11 mouse cellular contexts compared by ENCODE assay signal in genomic region chr5:41596242-41597117, GRCm38 (mm10).
DNase-seq lines count a peak whose midpoint lies in the region; ATAC-seq and TF ChIP-seq lines count a peak whose summit lies in the region.
"Had no signal": no experiment of that assay in that cellular context is flagged by ENCODE, and none has a peak within 500 bp of the region (broad histone marks: within the 10 kb centered on the region; RNA-seq: fewer than 3 reads in every experiment).

No protein-coding gene starts in this region.

- intact Hi-C loops in left cerebral cortex, postnatal 14 days (cut with DNase I), result no loop called here

- H3K27me3 ChIP-seq in embryonic facial prominence, embryonic 12.5 days, result no peaks in the 10 kb centered on the region
- no peaks in the 10 kb centered on the region for H3K27me3 ChIP-seq in hindbrain, postnatal 0 days (ENCODE audit: insufficient read depth, low read length)
- H3K27me3 ChIP-seq: liver, embryonic 12.5 days had no signal

- no peaks in the 10 kb centered on the region for H3K36me3 ChIP-seq in embryonic facial prominence, embryonic 12.5 days
- H3K36me3 ChIP-seq in hindbrain, postnatal 0 days (ENCODE audit: insufficient read depth, low read length), result no peaks in the 10 kb centered on the region
- H3K36me3 ChIP-seq: liver, embryonic 12.5 days had no signal

- H3K4me2 ChIP-seq in embryonic facial prominence, embryonic 12.5 days (replicated peaks), result no peak overlapping the region
- H3K4me2 ChIP-seq in hindbrain, postnatal 0 days (ENCODE audit: low read depth, low read length), result no peak overlapping the region
- H3K4me2 ChIP-seq: liver, embryonic 12.5 days had no signal

- 0 out of 2 replicates have a peak, but pooled peaks cover 3% of the 10 kb centered on the region for H3K4me1 ChIP-seq in embryonic facial prominence, embryonic 12.5 days
- H3K4me1 ChIP-seq in hindbrain, postnatal 0 days (ENCODE audit: insufficient read depth, low read length), result peaks cover 13% of the 10 kb centered on the region; the same call in 1 of the 2 replicates
- H3K4me1 ChIP-seq: liver, embryonic 12.5 days had no signal

- no peak for TF ChIP-seq CTCF in hindbrain, postnatal 0 days (IDR thresholded peaks at IDR 0.05; ENCODE audit: low read depth)

- 93% methylated on average over 3 of the region's 3 CpGs for WGBS in embryonic facial prominence, embryonic 12.5 days
- 93% methylated on average over 3 of the region's 3 CpGs for WGBS in hindbrain, postnatal 0 days

- 0 out of 2 replicates have a peak, but pooled peaks have one; percentile 52 for ATAC-seq in embryonic facial prominence, embryonic 12.5 days (ENCODE audit: insufficient number of reproducible peaks, insufficient read depth, low FRiP score, low TSS enrichment)
- peak; percentile 93 for ATAC-seq in hindbrain, postnatal 0 days
- ATAC-seq: liver, embryonic 12.5 days had no signal

- H3K27ac ChIP-seq in embryonic facial prominence, embryonic 12.5 days, result no peak overlapping the region
- peak overlapping the region; percentile 20; the same call in 1 of the 2 replicates for H3K27ac ChIP-seq in hindbrain, postnatal 0 days
- H3K27ac ChIP-seq: gastrocnemius, adult 2 months; liver, embryonic 12.5 days had no signal

- H3K9ac ChIP-seq in embryonic facial prominence, embryonic 12.5 days, result no peak overlapping the region
- no peak overlapping the region for H3K9ac ChIP-seq in hindbrain, postnatal 0 days (replicated peaks; ENCODE audit: low read length)
- H3K9ac ChIP-seq: liver, embryonic 12.5 days had no signal

- H3K4me3 ChIP-seq in embryonic facial prominence, embryonic 12.5 days, result no peak overlapping the region
- no peak overlapping the region for H3K4me3 ChIP-seq in hindbrain, postnatal 0 days (ENCODE audit: low read length)
- H3K4me3 ChIP-seq: gastrocnemius, adult 2 months; liver, embryonic 12.5 days had no signal

- H3K9me3 ChIP-seq in embryonic facial prominence, embryonic 12.5 days, result no peaks in the 10 kb centered on the region
- H3K9me3 ChIP-seq in hindbrain, postnatal 0 days (ENCODE audit: low read length), result no peaks in the 10 kb centered on the region
- H3K9me3 ChIP-seq: liver, embryonic 12.5 days had no signal

- DNase-seq in left cerebral cortex, postnatal 14 days (ENCODE audit: low spot score in 2 of 2), result peak; percentile 27 to 35
- no peak for DNase-seq in left cerebral cortex, adult 11 months (ENCODE audit: low spot score)
- DNase-seq in hindbrain, postnatal 0 days (ENCODE audit: low spot score), result peak; percentile 71
- DNase-seq in retina, embryonic 14.5 days (ENCODE audit: low spot score), result peak; percentile 9
- DNase-seq in ovary, adult 18-20 months (ENCODE audit: low spot score), result no peak
- no peak for DNase-seq in urinary bladder, postnatal 25 days (ENCODE audit: low spot score)
- DNase-seq: adrenal gland, postnatal 25 days; gastrocnemius, adult 2 months; thymus, postnatal 14 days had no signal

Comparison
In these comparisons a context has a peak if more than half of its experiments do, and no peak if none do; other contexts are left out.
1. DNase-seq: peak in left cerebral cortex, postnatal 14 days (2 of 2), hindbrain, postnatal 0 days (single experiment) and retina, embryonic 14.5 days (single experiment); none in left cerebral cortex, adult 11 months (single experiment), ovary, adult 18-20 months (single experiment) and urinary bladder, postnatal 25 days (single experiment).